Mouse (Mus musculus) kidney, postnatal 25 days (tissue): Measurements from ENCODE around the gene Zfp341.

ENCODE experiments used
- DNase-seq, 2 experiments: peaks; one replicate each; pipeline ENCODE4 v3.0.0; 2021; ENCODE audit warnings: mixed read lengths in 2 of 2

Zfp341 gene

GRCm38 (mm10) chr2:154613118-154614115 is at the start of gene Zfp341, which contains the start of gene 4930519P11Rik:
Zfp341 (plus strand) TSS chr2:154613297.
4930519P11Rik (minus strand) TSS chr2:154613437.
- peak; percentile 89 to 95 for DNase-seq

GRCm38 (mm10) chr2:154563612-154564170 is 49.4 kb upstream of the Zfp341 start:
- peak; percentile 75 to 88 for DNase-seq

GRCm38 (mm10) chr2:154565562-154565961 is 47.5 kb upstream of the Zfp341 start:
- DNase-seq, result no peak

- DNase-seq, result peak; percentile 42 to 68
These were observed 46.5 kb upstream of the Zfp341 start for GRCm38 (mm10) chr2:154566641-154567040.

GRCm38 (mm10) chr2:154567766-154568165 is 45.3 kb upstream of the Zfp341 start:
- no peak for DNase-seq

- no peak for DNase-seq
These were observed 44.6 kb upstream of the Zfp341 start for GRCm38 (mm10) chr2:154568329-154569070.

GRCm38 (mm10) chr2:154569071-154569748 is 43.9 kb upstream of the Zfp341 start:
- peak; percentile 63 to 80 for DNase-seq

- peak; percentile 95 to 98 for DNase-seq
These were observed 43.2 kb upstream of the Zfp341 start, which contains the start of gene E2f1 for GRCm38 (mm10) chr2:154569836-154570286. E2f1 (minus strand) TSS chr2:154569892.

- DNase-seq, result no peak
These were observed 42.4 kb upstream of the Zfp341 start for GRCm38 (mm10) chr2:154570666-154571065.

- no peak for DNase-seq
These were observed 41.8 kb upstream of the Zfp341 start for GRCm38 (mm10) chr2:154571266-154571665.

- no peak for DNase-seq
These were observed 41.1 kb upstream of the Zfp341 start for GRCm38 (mm10) chr2:154571976-154572375.

- no peak for DNase-seq
These were observed 40.1 kb upstream of the Zfp341 start for GRCm38 (mm10) chr2:154572996-154573395.

GRCm38 (mm10) chr2:154574271-154574670 is 38.8 kb upstream of the Zfp341 start:
- DNase-seq, result no peak

- no peak for DNase-seq
These were observed 36.0 kb upstream of the Zfp341 start for GRCm38 (mm10) chr2:154576876-154577743.

GRCm38 (mm10) chr2:154577744-154578067 is 35.4 kb upstream of the Zfp341 start:
- no peak for DNase-seq

GRCm38 (mm10) chr2:154580586-154580985 is 32.5 kb upstream of the Zfp341 start:
- DNase-seq, result peak in 1 of 2 experiments; percentile 54

- DNase-seq, result no peak
These were observed 31.7 kb upstream of the Zfp341 start for GRCm38 (mm10) chr2:154581421-154581820.

- DNase-seq, result no peak
These were observed 28.9 kb upstream of the Zfp341 start for GRCm38 (mm10) chr2:154583906-154584872.

- no peak for DNase-seq
These were observed 28.0 kb upstream of the Zfp341 start for GRCm38 (mm10) chr2:154584931-154585601.

- peak in 1 of 2 experiments; percentile 52 for DNase-seq
These were observed 26.7 kb upstream of the Zfp341 start for GRCm38 (mm10) chr2:154586405-154586804.
